Mouse (Mus musculus): ENCODE data around the gene Phxr2. TPM values are rescaled to one million over a fixed set of nuclear protein-coding genes. Genes with fewer than 3 reads are reported as not detected.
A peak's percentile ranks its signal among the peaks of the same experiment; 100 is the strongest.

Phxr2 gene
- not detected in 2 replicates for polyA plus RNA-seq (2015; fragmentation: Nextera tagmentation; extraction: Ambion mirVana)

GRCm38 (mm10) chr10:99126225-99126624 is at the start of gene Phxr2:
Gene Phxr2 (minus strand): TSS chr10:99126325.
- 85% methylated on average over 4 of the region's 4 CpGs for WGBS
- peaks cover 17% of the 10 kb centered on the region for H3K36me3 ChIP-seq
- H3K4me1 ChIP-seq = peaks cover 11% of the 10 kb centered on the region; the same call in 1 of the 2 replicates
- ATAC-seq (replicated peaks; ENCODE audit: low FRiP score) = no peak
- no peak within 1 kb of the TSS for H3K4me2 ChIP-seq
- H3K9me3 ChIP-seq (replicated peaks) = no peaks in the 10 kb centered on the region
- H3K27me3 ChIP-seq = no peaks in the 10 kb centered on the region
- H3K27ac ChIP-seq = no peak within 1 kb of the TSS
- no peak within 1 kb of the TSS for H3K4me3 ChIP-seq (replicated peaks)
- H3K9ac ChIP-seq = no peak within 1 kb of the TSS

GRCm38 (mm10) chr10:99172906-99173507 is 46.9 kb upstream of the Phxr2 start:
- no peak overlapping the region for H3K4me2 ChIP-seq
- H3K4me1 ChIP-seq = peaks cover 37% of the 10 kb centered on the region
- H3K27ac ChIP-seq = peak overlapping the region; percentile 93
- H3K27me3 ChIP-seq = no peaks in the 10 kb centered on the region
- H3K36me3 ChIP-seq = no peaks in the 10 kb centered on the region
- H3K9me3 ChIP-seq (replicated peaks) = no peaks in the 10 kb centered on the region; the same call in 1 of the 2 replicates
- no peak for ATAC-seq (replicated peaks; ENCODE audit: low FRiP score)
- WGBS = 37% methylated on average over 7 of the region's 7 CpGs
- no peak overlapping the region for H3K4me3 ChIP-seq (replicated peaks)
- no peak overlapping the region for H3K9ac ChIP-seq

- Histone ChIP-seq H3K36me3 (no peaks in the 10 kb centered on the region), H3K9ac (no peak overlapping the region), H3K4me1 (peaks cover 40% of the 10 kb centered on the region), H3K27me3 (no peaks in the 10 kb centered on the region), H3K27ac (peak overlapping the region; percentile 93), H3K9me3 (replicated peaks) (no peaks in the 10 kb centered on the region), H3K4me2 (peak overlapping the region; percentile 46), H3K4me3 (replicated peaks) (0 out of 2 replicates have a peak overlapping the region, but pooled peaks have one; percentile 14)
- 5% methylated on average over 12 of the region's 12 CpGs for WGBS
- peak; percentile 82 for ATAC-seq (replicated peaks; ENCODE audit: low FRiP score)
Observed at GRCm38 (mm10) chr10:99171961-99172497, 45.9 kb upstream of the Phxr2 start.

- H3K27me3 ChIP-seq = no peaks in the 10 kb centered on the region
- H3K4me3 ChIP-seq (replicated peaks) = no peak overlapping the region
- H3K4me2 ChIP-seq = no peak overlapping the region
- H3K9ac ChIP-seq = no peak overlapping the region
- no peaks in the 10 kb centered on the region for H3K36me3 ChIP-seq
- no peak for ATAC-seq (replicated peaks; ENCODE audit: low FRiP score)
- WGBS = 54% methylated on average over 5 of the region's 5 CpGs
- peak overlapping the region; percentile 73 for H3K27ac ChIP-seq
- H3K4me1 ChIP-seq = peaks cover 57% of the 10 kb centered on the region
- no peaks in the 10 kb centered on the region for H3K9me3 ChIP-seq (replicated peaks)
Observed at GRCm38 (mm10) chr10:99169765-99170129, 43.6 kb upstream of the Phxr2 start.

- H3K4me1 ChIP-seq = peaks cover 60% of the 10 kb centered on the region
- 56% methylated on average over 11 of the region's 11 CpGs for WGBS
- ATAC-seq (replicated peaks; ENCODE audit: low FRiP score) = no peak
- no peaks in the 10 kb centered on the region for H3K36me3 ChIP-seq
- no peaks in the 10 kb centered on the region for H3K27me3 ChIP-seq
- H3K4me2 ChIP-seq = peak overlapping the region; percentile 14; the same call in 1 of the 2 replicates
- no peak overlapping the region for H3K9ac ChIP-seq
- no peaks in the 10 kb centered on the region for H3K9me3 ChIP-seq (replicated peaks)
- peak overlapping the region; percentile 73 for H3K27ac ChIP-seq
- H3K4me3 ChIP-seq (replicated peaks) = no peak overlapping the region
Observed at GRCm38 (mm10) chr10:99168840-99169764, 43.0 kb upstream of the Phxr2 start.

GRCm38 (mm10) chr10:99168404-99168803 is 42.3 kb upstream of the Phxr2 start:
- no peak overlapping the region for H3K9ac ChIP-seq
- H3K4me3 ChIP-seq (replicated peaks) = no peak overlapping the region
- H3K4me2 ChIP-seq = 0 out of 2 replicates have a peak overlapping the region, but pooled peaks have one; percentile 14
- 65% methylated on average over 6 of the region's 6 CpGs for WGBS
- no peaks in the 10 kb centered on the region for H3K27me3 ChIP-seq
- peak overlapping the region; percentile 73 for H3K27ac ChIP-seq
- no peak for ATAC-seq (replicated peaks; ENCODE audit: low FRiP score)
- no peaks in the 10 kb centered on the region for H3K9me3 ChIP-seq (replicated peaks)
- no peaks in the 10 kb centered on the region for H3K36me3 ChIP-seq
- peaks cover 60% of the 10 kb centered on the region for H3K4me1 ChIP-seq

GRCm38 (mm10) chr10:99166392-99166791 is 40.3 kb upstream of the Phxr2 start:
- peaks cover 49% of the 10 kb centered on the region for H3K4me1 ChIP-seq
- ATAC-seq (replicated peaks; ENCODE audit: low FRiP score) = no peak
- no peak overlapping the region for H3K4me2 ChIP-seq
- H3K9me3 ChIP-seq (replicated peaks) = no peaks in the 10 kb centered on the region
- H3K9ac ChIP-seq = no peak overlapping the region
- no peak overlapping the region for H3K4me3 ChIP-seq (replicated peaks)
- no peaks in the 10 kb centered on the region for H3K36me3 ChIP-seq
- no peaks in the 10 kb centered on the region for H3K27me3 ChIP-seq
- 39% methylated on average over 3 of the region's 3 CpGs for WGBS
- peak overlapping the region; percentile 88 for H3K27ac ChIP-seq

- Histone ChIP-seq H3K4me3 (replicated peaks) (no peak overlapping the region), H3K9ac (no peak overlapping the region), H3K36me3 (no peaks in the 10 kb centered on the region), H3K9me3 (replicated peaks) (no peaks in the 10 kb centered on the region), H3K27me3 (no peaks in the 10 kb centered on the region), H3K27ac (peak overlapping the region; percentile 88), H3K4me1 (peaks cover 44% of the 10 kb centered on the region), H3K4me2 (peak overlapping the region; percentile 1; the same call in 1 of the 2 replicates)
- 38% methylated on average over 7 of the region's 7 CpGs for WGBS
- peak; percentile 81 for ATAC-seq (replicated peaks; ENCODE audit: low FRiP score)
Observed at GRCm38 (mm10) chr10:99165751-99166282, 39.7 kb upstream of the Phxr2 start.

- Histone ChIP-seq H3K36me3 (peaks cover 6% of the 10 kb centered on the region; the same call in 1 of the 2 replicates), H3K9ac (no peak overlapping the region), H3K4me3 (replicated peaks) (no peak overlapping the region), H3K27ac (peak overlapping the region; percentile 88), H3K4me2 (0 out of 2 replicates have a peak overlapping the region, but pooled peaks have one; percentile 18), H3K4me1 (peaks cover 39% of the 10 kb centered on the region), H3K9me3 (replicated peaks) (no peaks in the 10 kb centered on the region), H3K27me3 (no peaks in the 10 kb centered on the region)
- 32% methylated on average over 13 of the region's 13 CpGs for WGBS
- ATAC-seq (replicated peaks; ENCODE audit: low FRiP score) = peak; percentile 44; the same call in 1 of the 2 replicates
Observed at GRCm38 (mm10) chr10:99164871-99165477, 38.8 kb upstream of the Phxr2 start.

- H3K4me3 ChIP-seq (replicated peaks) = no peak overlapping the region
- no peak overlapping the region for H3K4me2 ChIP-seq
- peaks cover 11% of the 10 kb centered on the region; the same call in 1 of the 2 replicates for H3K36me3 ChIP-seq
- H3K4me1 ChIP-seq = peaks cover 23% of the 10 kb centered on the region
- H3K9me3 ChIP-seq (replicated peaks) = no peaks in the 10 kb centered on the region
- no peak for ATAC-seq (replicated peaks; ENCODE audit: low FRiP score)
- WGBS = 85% methylated on average over 5 of the region's 5 CpGs
- no peak overlapping the region for H3K9ac ChIP-seq
- H3K27ac ChIP-seq = no peak overlapping the region
- H3K27me3 ChIP-seq = no peaks in the 10 kb centered on the region
Observed at GRCm38 (mm10) chr10:99163002-99163401, 36.9 kb upstream of the Phxr2 start.

- Histone ChIP-seq H3K27ac (no peak overlapping the region), H3K9ac (no peak overlapping the region), H3K27me3 (no peaks in the 10 kb centered on the region), H3K4me2 (no peak overlapping the region), H3K9me3 (replicated peaks) (no peaks in the 10 kb centered on the region), H3K36me3 (peaks cover 11% of the 10 kb centered on the region; the same call in 1 of the 2 replicates), H3K4me3 (replicated peaks) (no peak overlapping the region), H3K4me1 (peaks cover 20% of the 10 kb centered on the region)
- no peak for ATAC-seq (replicated peaks; ENCODE audit: low FRiP score)
- WGBS = 36% methylated on average over 8 of the region's 8 CpGs
Observed at GRCm38 (mm10) chr10:99161987-99162582, 36.0 kb upstream of the Phxr2 start.
